Mouse (Mus musculus) lung, adult 2 months (tissue): ENCODE measurements around the gene Iqck.

Experiments used
- CTCF ChIP-seq: fragments of 200-500 bp; IDR thresholded peaks from 2 replicates; pipeline ENCODE4 v1.5.1; 2011; ENCODE audit warnings: mild to moderate bottlenecking, low read length, control low read depth; ENCODE audit not compliant: insufficient read depth
- POLR2A ChIP-seq: fragments of 200-500 bp; IDR thresholded peaks from 2 replicates; pipeline ENCODE4 v1.6.1; 2011; ENCODE audit warnings: low read depth, mild to moderate bottlenecking, control low read depth, low read length, borderline replicate concordance; ENCODE audit errors: extremely low read depth

- TF ChIP-seq POLR2A (no peak), CTCF (no peak)
Measured at GRCm38 (mm10) chr7:118995007-118995406, 139.5 kb downstream of the Iqck start, which contains the start of gene Gprc5b.
